Mouse (Mus musculus) intestine, postnatal 0 days (tissue): ENCODE measurements around the gene Bag2. TPM values are rescaled to one million over a fixed set of nuclear protein-coding genes. Genes with fewer than 3 reads are reported as not detected.
"Not testable (repeated sequence)": the region's sequence is repeated elsewhere in the genome, so short reads cannot be mapped to it uniquely, and the experiment has no call there.

Experiments
- ATAC-seq: fragments of 200-750 bp; cut with Nextera tagmentation; 2 replicates; pipeline ENCODE4 v1.8.0; 2017; ENCODE audit warnings: mild to moderate bottlenecking, moderate TSS enrichment, moderate library complexity
- H3K27ac ChIP-seq: fragments of 300-500 bp; sonication (generic); 2 replicates; pipeline ENCODE4 v1.5.1; 2014; ENCODE audit warnings: mild to moderate bottlenecking, low read depth, low read length, moderate library complexity
- H3K27me3 ChIP-seq: fragments of 300-500 bp; sonication (generic); replicated peaks from 2 replicates; pipeline ENCODE4 v1.6.1; 2014; ENCODE audit warnings: low read length, mixed read lengths; ENCODE audit not compliant: control insufficient read depth, insufficient read depth
- H3K36me3 ChIP-seq: fragments of 300-500 bp; sonication (generic); 2 replicates; pipeline ENCODE4 v1.6.1; 2014; ENCODE audit warnings: mild to moderate bottlenecking, moderate library complexity; ENCODE audit not compliant: control insufficient read depth, insufficient read depth
- H3K4me1 ChIP-seq: fragments of 300-500 bp; sonication (generic); replicated peaks from 2 replicates; pipeline ENCODE4 v1.6.1; 2014; ENCODE audit warnings: antibody characterized with exemption, low read length, mixed read lengths; ENCODE audit not compliant: control insufficient read depth, insufficient read depth
- H3K4me2 ChIP-seq: fragments of 300-500 bp; sonication (generic); replicated peaks from 2 replicates; pipeline ENCODE4 v1.6.1; 2014; ENCODE audit warnings: low read depth, mild to moderate bottlenecking, moderate library complexity
- H3K4me3 ChIP-seq: fragments of 300-500 bp; sonication (generic); 2 replicates; pipeline ENCODE4 v1.5.1; 2014; ENCODE audit warnings: low read depth, low read length
- H3K9ac ChIP-seq: fragments of 300-500 bp; sonication (generic); 2 replicates; pipeline ENCODE4 v1.6.1; 2014; ENCODE audit warnings: mild to moderate bottlenecking, low read depth, low read length
- H3K9me3 ChIP-seq: fragments of 300-500 bp; sonication (generic); 2 replicates; pipeline ENCODE4 v1.6.1; 2016; ENCODE audit warnings: mixed run types; ENCODE audit not compliant: control insufficient read depth
- CTCF ChIP-seq: sonication (generic); IDR thresholded peaks from 2 replicates; pipeline ENCODE4 v1.5.1; 2016; ENCODE audit warnings: low read depth, mild to moderate bottlenecking, control low read depth, antibody characterized with exemption, moderate library complexity
- WGBS: fragments of 180-500 bp; shearing (Covaris S2); extraction: QIAGEN DNeasy Blood & Tissue Kit; methylation state at CpG from one replicate; pipeline ENCODE4 v1.1.7; 2014; 5-methylcytosine and 5-hydroxymethylcytosine counted together
- polyA plus RNA-seq: library from polyadenylated mRNA; unstranded; fragments of >200 nt; fragmentation: Nextera tagmentation; extraction: Ambion mirVana; gene quantifications from 2 replicates; pipeline ENCODE4 v1.2.1, GENCODE M21; 2015

Bag2 gene
- polyA plus RNA-seq, 1 experiment from 2014 or later: 26.0 TPM

- Histone ChIP-seq H3K4me2 (no peak overlapping the region), H3K27me3 (no peaks in the 10 kb centered on the region), H3K36me3 (no peaks in the 10 kb centered on the region), H3K4me3 (no peak overlapping the region), H3K4me1 (0 out of 2 replicates have a peak, but pooled peaks cover 2% of the 10 kb centered on the region), H3K9me3 (no peaks in the 10 kb centered on the region), H3K27ac (no peak overlapping the region), H3K9ac (no peak overlapping the region)
- no peak for TF ChIP-seq CTCF
- 92% methylated on average over 17 of the region's 17 CpGs for WGBS
- ATAC-seq: no peak
Measured at GRCm38 (mm10) chr1:33754089-33754488, 3.5 kb downstream of the Bag2 start.

GRCm38 (mm10) chr1:33751283-33751682, 6.3 kb downstream of the Bag2 start:
- no peak for ATAC-seq
- Histone ChIP-seq H3K36me3 (no peaks in the 10 kb centered on the region), H3K9ac (no peak overlapping the region), H3K4me1 (no peaks in the 10 kb centered on the region), H3K27ac (no peak overlapping the region), H3K4me3 (no peak overlapping the region), H3K9me3 (no peaks in the 10 kb centered on the region), H3K27me3 (no peaks in the 10 kb centered on the region), H3K4me2 (no peak overlapping the region)
- TF ChIP-seq CTCF: no peak
- WGBS: 86% methylated on average over 10 of the region's 10 CpGs

GRCm38 (mm10) chr1:33749709-33750108, 7.9 kb downstream of the Bag2 start:
- WGBS: 87% methylated on average over 4 of the region's 4 CpGs
- H3K4me2 ChIP-seq, H3K9me3 ChIP-seq, H3K4me3 ChIP-seq, H3K9ac ChIP-seq, H3K36me3 ChIP-seq, H3K27me3 ChIP-seq, ATAC-seq, H3K4me1 ChIP-seq, H3K27ac ChIP-seq: not testable (repeated sequence)

- Histone ChIP-seq H3K36me3 (peaks cover 3% of the 10 kb centered on the region; the same call in 1 of the 2 replicates), H3K27me3 (no peaks in the 10 kb centered on the region), H3K4me1 (no peaks in the 10 kb centered on the region), H3K4me3 (no peak overlapping the region), H3K9ac (no peak overlapping the region), H3K9me3 (no peaks in the 10 kb centered on the region), H3K4me2 (no peak overlapping the region), H3K27ac (no peak overlapping the region)
- no peak for ATAC-seq
- 97% methylated on average over 11 of the region's 11 CpGs for WGBS
- no peak for TF ChIP-seq CTCF
Measured at GRCm38 (mm10) chr1:33749109-33749508, 8.5 kb downstream of the Bag2 start.

GRCm38 (mm10) chr1:33745901-33746300, 11.7 kb downstream of the Bag2 start:
- WGBS: 91% methylated on average over 4 of the region's 4 CpGs
- TF ChIP-seq CTCF: no peak
- H3K4me3 ChIP-seq: no peak overlapping the region
- no peak overlapping the region for H3K4me2 ChIP-seq
- H3K4me1 ChIP-seq: no peaks in the 10 kb centered on the region
- no peaks in the 10 kb centered on the region for H3K9me3 ChIP-seq
- H3K27ac ChIP-seq: no peak overlapping the region
- no peaks in the 10 kb centered on the region for H3K27me3 ChIP-seq
- no peak for ATAC-seq
- H3K9ac ChIP-seq: no peak overlapping the region
- peaks cover 10% of the 10 kb centered on the region; the same call in 1 of the 2 replicates for H3K36me3 ChIP-seq

GRCm38 (mm10) chr1:33744815-33745214, 12.8 kb downstream of the Bag2 start:
- not testable (repeated sequence) for H3K4me2 ChIP-seq, ATAC-seq, H3K4me1 ChIP-seq, H3K27me3 ChIP-seq, H3K4me3 ChIP-seq, H3K27ac ChIP-seq, H3K9me3 ChIP-seq, H3K9ac ChIP-seq
- peaks cover 16% of the 10 kb centered on the region; the same call in 1 of the 2 replicates for H3K36me3 ChIP-seq
- WGBS: 91% methylated on average over 9 of the region's 9 CpGs

GRCm38 (mm10) chr1:33742903-33743302, 14.7 kb downstream of the Bag2 start:
- no peak overlapping the region for H3K9ac ChIP-seq
- H3K4me1 ChIP-seq: no peaks in the 10 kb centered on the region
- no peak for ATAC-seq
- no peak overlapping the region for H3K4me2 ChIP-seq
- peak; percentile 84 for TF ChIP-seq CTCF
- WGBS: 20% methylated on average over 8 of the region's 8 CpGs
- H3K27ac ChIP-seq: no peak overlapping the region
- H3K36me3 ChIP-seq: peaks cover 23% of the 10 kb centered on the region; the same call in 1 of the 2 replicates
- H3K4me3 ChIP-seq: no peak overlapping the region
- no peaks in the 10 kb centered on the region for H3K9me3 ChIP-seq
- H3K27me3 ChIP-seq: no peaks in the 10 kb centered on the region
